Mouse (Mus musculus): ENCODE results near the gene Zdhhc1. TPM values are rescaled to one million over a fixed set of nuclear protein-coding genes. Genes with fewer than 3 reads are reported as not detected.

Gene Zdhhc1
- total and polyA plus RNA-seq, 3 experiments: 13.0 to 40.5 (median 13.3) TPM

GRCm38 (mm10) chr8:105464595-105464994, 32.1 kb downstream of the Zdhhc1 start:
- H3K27ac ChIP-seq: no peak overlapping the region
- no peaks in the 10 kb centered on the region for H3K27me3 ChIP-seq (ENCODE audit: control insufficient read depth, insufficient read depth, low read length)
- no peaks in the 10 kb centered on the region for H3K36me3 ChIP-seq (ENCODE audit: control insufficient read depth, insufficient read depth, low read length)
- no peak overlapping the region for H3K9ac ChIP-seq (ENCODE audit: low read depth, low read length)
- H3K4me1 ChIP-seq (ENCODE audit: control insufficient read depth, insufficient read depth, low read length): peaks cover 11% of the 10 kb centered on the region
- WGBS: 62% methylated on average over 7 of the region's 7 CpGs
- no peaks in the 10 kb centered on the region for H3K79me2 ChIP-seq (replicated peaks; ENCODE audit: control insufficient read depth, insufficient read depth, low read length)
- no peak for DNase-seq
- TF ChIP-seq CTCF (IDR thresholded peaks at IDR 0.05) (no peak), EP300 (IDR thresholded peaks at IDR 0.05; ENCODE audit: insufficient read depth, low read depth, low read length) (no peak), POLR2A (IDR thresholded peaks at IDR 0.05; ENCODE audit: insufficient read depth, low read depth, low read length) (no peak)
- intact Hi-C loops (cut with DNase I): no loop called here
- no peak overlapping the region for H3K4me3 ChIP-seq

- 82% methylated on average over 13 of the region's 13 CpGs for WGBS
- no peak for TF ChIP-seq CTCF (IDR thresholded peaks at IDR 0.05)
- Histone ChIP-seq H3K27ac (no peak overlapping the region), H3K4me1 (ENCODE audit: control insufficient read depth, insufficient read depth, low read length) (no peaks in the 10 kb centered on the region), H3K9ac (ENCODE audit: low read depth, low read length) (no peak overlapping the region), H3K79me2 (replicated peaks; ENCODE audit: control insufficient read depth, insufficient read depth, low read length) (no peaks in the 10 kb centered on the region), H3K27me3 (ENCODE audit: control insufficient read depth, insufficient read depth, low read length) (no peaks in the 10 kb centered on the region), H3K36me3 (ENCODE audit: control insufficient read depth, insufficient read depth, low read length) (no peaks in the 10 kb centered on the region), H3K4me3 (no peak overlapping the region)
- no peak for DNase-seq
- intact Hi-C loops (cut with DNase I): no loop called here
Observed at GRCm38 (mm10) chr8:105461085-105461803, 35.5 kb downstream of the Zdhhc1 start.

GRCm38 (mm10) chr8:105455218-105455617, 41.5 kb downstream of the Zdhhc1 start:
- intact Hi-C loops (cut with DNase I): loop anchor here (2.0 kb wide), 1 partner anchor 16 kb away; the partner anchor contains the start of gene Tppp3
- no peak overlapping the region for H3K4me3 ChIP-seq
- no peaks in the 10 kb centered on the region for H3K27me3 ChIP-seq (ENCODE audit: control insufficient read depth, insufficient read depth, low read length)
- no peaks in the 10 kb centered on the region for H3K79me2 ChIP-seq (replicated peaks; ENCODE audit: control insufficient read depth, insufficient read depth, low read length)
- DNase-seq: peak in 1 of 2 experiments; percentile 23
- WGBS: 59% methylated on average over 10 of the region's 10 CpGs
- TF ChIP-seq EP300 (IDR thresholded peaks at IDR 0.05; ENCODE audit: insufficient read depth, low read depth, low read length) (no peak), CTCF (IDR thresholded peaks at IDR 0.05) (no peak), POLR2A (IDR thresholded peaks at IDR 0.05; ENCODE audit: insufficient read depth, low read depth, low read length) (no peak)
- no peak overlapping the region for H3K9ac ChIP-seq (ENCODE audit: low read depth, low read length)
- H3K36me3 ChIP-seq (ENCODE audit: control insufficient read depth, insufficient read depth, low read length): no peaks in the 10 kb centered on the region
- no peak overlapping the region for H3K27ac ChIP-seq
- H3K4me1 ChIP-seq (ENCODE audit: control insufficient read depth, insufficient read depth, low read length): peaks cover 3% of the 10 kb centered on the region

- WGBS: 54% methylated on average over 5 of the region's 5 CpGs
- H3K9ac ChIP-seq (ENCODE audit: low read depth, low read length): no peak overlapping the region
- intact Hi-C loops (cut with DNase I): loop anchor here (2.0 to 5.0 kb wide), 2 partner anchors 17 to 42 kb away; partner anchors contain the start of genes Kctd19, Lrrc36 and Tppp3
- DNase-seq: no peak
- H3K36me3 ChIP-seq (ENCODE audit: control insufficient read depth, insufficient read depth, low read length): no peaks in the 10 kb centered on the region
- TF ChIP-seq CTCF (IDR thresholded peaks at IDR 0.05) (no peak), EP300 (IDR thresholded peaks at IDR 0.05; ENCODE audit: insufficient read depth, low read depth, low read length) (no peak), POLR2A (IDR thresholded peaks at IDR 0.05; ENCODE audit: insufficient read depth, low read depth, low read length) (no peak)
- no peaks in the 10 kb centered on the region for H3K79me2 ChIP-seq (replicated peaks; ENCODE audit: control insufficient read depth, insufficient read depth, low read length)
- no peak overlapping the region for H3K27ac ChIP-seq
- peaks cover 3% of the 10 kb centered on the region for H3K4me1 ChIP-seq (ENCODE audit: control insufficient read depth, insufficient read depth, low read length)
- no peak overlapping the region for H3K4me3 ChIP-seq
- no peaks in the 10 kb centered on the region for H3K27me3 ChIP-seq (ENCODE audit: control insufficient read depth, insufficient read depth, low read length)
Observed at GRCm38 (mm10) chr8:105454088-105454487, 42.6 kb downstream of the Zdhhc1 start.

GRCm38 (mm10) chr8:105453296-105453695, 43.4 kb downstream of the Zdhhc1 start:
- peaks cover 3% of the 10 kb centered on the region for H3K4me1 ChIP-seq (ENCODE audit: control insufficient read depth, insufficient read depth, low read length)
- WGBS: 44% methylated on average over 5 of the region's 5 CpGs
- no peak for TF ChIP-seq EP300 (IDR thresholded peaks at IDR 0.05; ENCODE audit: insufficient read depth, low read depth, low read length)
- peak; percentile 60 for TF ChIP-seq CTCF (IDR thresholded peaks at IDR 0.05)
- no peaks in the 10 kb centered on the region for H3K36me3 ChIP-seq (ENCODE audit: control insufficient read depth, insufficient read depth, low read length)
- intact Hi-C loops (cut with DNase I): loop anchor here (5.0 kb wide), 1 partner anchor 41 kb away; the partner anchor contains the start of genes Kctd19 and Lrrc36
- H3K27me3 ChIP-seq (ENCODE audit: control insufficient read depth, insufficient read depth, low read length): no peaks in the 10 kb centered on the region
- DNase-seq: peak in 1 of 2 experiments; percentile 29
- no peak overlapping the region for H3K9ac ChIP-seq (ENCODE audit: low read depth, low read length)
- no peaks in the 10 kb centered on the region for H3K79me2 ChIP-seq (replicated peaks; ENCODE audit: control insufficient read depth, insufficient read depth, low read length)
- H3K27ac ChIP-seq: peak overlapping the region; percentile 52
- H3K4me3 ChIP-seq: no peak overlapping the region

- DNase-seq: peak in 1 of 2 experiments; percentile 13
- TF ChIP-seq EP300 (IDR thresholded peaks at IDR 0.05; ENCODE audit: insufficient read depth, low read depth, low read length) (no peak), POLR2A (IDR thresholded peaks at IDR 0.05; ENCODE audit: insufficient read depth, low read depth, low read length) (no peak), CTCF (IDR thresholded peaks at IDR 0.05) (no peak)
- H3K79me2 ChIP-seq (replicated peaks; ENCODE audit: control insufficient read depth, insufficient read depth, low read length): no peaks in the 10 kb centered on the region
- peaks cover 3% of the 10 kb centered on the region for H3K4me1 ChIP-seq (ENCODE audit: control insufficient read depth, insufficient read depth, low read length)
- H3K36me3 ChIP-seq (ENCODE audit: control insufficient read depth, insufficient read depth, low read length): no peaks in the 10 kb centered on the region
- intact Hi-C loops (cut with DNase I): loop anchor here (5.0 kb wide), 1 partner anchor 40 kb away; the partner anchor contains the start of genes Kctd19 and Lrrc36
- H3K27ac ChIP-seq: no peak overlapping the region; the same call in 1 of the 2 replicates
- no peak overlapping the region for H3K4me3 ChIP-seq
- no peak overlapping the region for H3K9ac ChIP-seq (ENCODE audit: low read depth, low read length)
- no peaks in the 10 kb centered on the region for H3K27me3 ChIP-seq (ENCODE audit: control insufficient read depth, insufficient read depth, low read length)
- 65% methylated on average over 15 of the region's 15 CpGs for WGBS
Observed at GRCm38 (mm10) chr8:105451903-105452603, 44.6 kb downstream of the Zdhhc1 start.
